Mouse (Mus musculus) intestine, embryonic 14.5 days (tissue): ENCODE data around the gene Ltbp4. TPM values are rescaled to one million over a fixed set of nuclear protein-coding genes. Genes with fewer than 3 reads are reported as not detected.

ENCODE experiments used
- ATAC-seq: fragments of 200-750 bp; cut with Nextera tagmentation; replicated peaks from 2 replicates; pipeline ENCODE4 v1.8.0; 2017; ENCODE audit warnings: low read depth, moderate number of reproducible peaks, moderate TSS enrichment, moderate library complexity; ENCODE audit not compliant: low FRiP score, low TSS enrichment
- DNase-seq: peaks from one replicate; pipeline ENCODE4 v3.0.0-alpha.2; 2018; ENCODE audit warnings: low spot score
- H3K27ac ChIP-seq: fragments of 300-500 bp; sonication (generic); 2 replicates; pipeline ENCODE4 v1.5.1; 2014; ENCODE audit warnings: low read depth, mild to moderate bottlenecking, control low read depth
- H3K27me3 ChIP-seq: fragments of 300-500 bp; sonication (generic); replicated peaks from 2 replicates; pipeline ENCODE4 v1.6.1; 2014; ENCODE audit warnings: low read length, control low read depth; ENCODE audit not compliant: control insufficient read depth, insufficient read depth
- H3K36me3 ChIP-seq: fragments of 300-500 bp; sonication (generic); 2 replicates; pipeline ENCODE4 v1.6.1; 2014; ENCODE audit warnings: low read length, control low read depth; ENCODE audit not compliant: control insufficient read depth, insufficient read depth
- H3K4me1 ChIP-seq: fragments of 300-500 bp; sonication (generic); replicated peaks from 2 replicates; pipeline ENCODE4 v1.6.1; 2014; ENCODE audit warnings: low read length, control low read depth, mixed read lengths; ENCODE audit not compliant: control insufficient read depth, insufficient read depth
- H3K4me2 ChIP-seq: fragments of 300-500 bp; sonication (generic); 2 replicates; pipeline ENCODE4 v1.6.1; 2014; ENCODE audit warnings: low read length
- H3K4me3 ChIP-seq: fragments of 300-500 bp; sonication (generic); 2 replicates; pipeline ENCODE4 v1.5.1; 2014; ENCODE audit warnings: low read depth, low read length, control low read depth, mixed read lengths
- H3K9ac ChIP-seq: fragments of 300-500 bp; sonication (generic); 2 replicates; pipeline ENCODE4 v1.6.1; 2014; ENCODE audit warnings: mild to moderate bottlenecking, low read length
- H3K9me3 ChIP-seq: fragments of 300-500 bp; sonication (generic); 2 replicates; pipeline ENCODE4 v1.6.1; 2016; ENCODE audit warnings: low read length, control low read depth; ENCODE audit not compliant: control insufficient read depth
- WGBS: fragments of 180-500 bp; shearing (Covaris S2); extraction: QIAGEN DNeasy Blood & Tissue Kit; methylation state at CpG from one replicate; pipeline ENCODE4 v1.1.7; 2014; 5-methylcytosine and 5-hydroxymethylcytosine counted together
- polyA plus RNA-seq: library from polyadenylated mRNA; unstranded; fragments of >200 nt; fragmentation: Nextera tagmentation; extraction: Ambion mirVana; gene quantifications from 2 replicates; pipeline ENCODE4 v1.2.1, GENCODE M21; 2014

Ltbp4 gene
- polyA plus RNA-seq, 1 experiment from 2014 or later: 110 TPM

DNA sequence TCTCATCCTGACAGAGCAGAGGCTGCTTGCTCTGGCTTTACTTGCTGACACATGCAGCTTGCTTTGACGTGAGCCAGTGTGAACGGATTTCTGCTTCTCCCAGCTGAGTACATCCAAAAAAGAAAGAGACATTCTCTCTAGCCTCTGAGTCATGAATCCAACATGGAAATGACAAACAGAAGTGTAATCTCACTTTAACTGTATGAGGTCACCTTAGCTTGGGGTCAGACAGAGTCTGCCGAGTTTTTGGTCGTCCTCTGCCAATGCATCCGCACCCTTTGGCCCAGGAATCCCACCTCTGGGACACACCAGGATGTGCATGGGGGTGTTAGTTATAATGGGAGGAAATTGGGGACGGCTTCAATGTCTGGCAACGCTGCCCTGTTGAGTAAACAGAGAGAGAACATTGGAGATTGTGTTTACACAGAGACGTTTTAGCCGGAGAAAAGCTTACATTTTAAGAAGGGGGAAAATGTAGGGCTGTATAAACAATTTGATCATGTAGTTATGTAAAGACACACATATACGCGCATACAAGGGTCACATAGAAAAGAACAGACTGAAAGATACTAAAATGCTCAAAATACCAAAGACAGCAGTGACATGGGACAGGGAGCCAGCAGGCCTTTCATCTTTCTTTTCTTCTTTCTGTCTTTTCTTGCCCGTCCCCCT lies 45.6 kb downstream of the Ltbp4 start:
- H3K27ac ChIP-seq: peak overlapping the region; percentile 88
- no peak overlapping the region for H3K9ac ChIP-seq
- ATAC-seq: peak; percentile 62; the same call in 1 of the 2 replicates
- H3K4me1 ChIP-seq: 0 out of 2 replicates have a peak, but pooled peaks cover 10% of the 10 kb centered on the region
- 21% methylated on average over 12 of the region's 12 CpGs for WGBS
- no peaks in the 10 kb centered on the region for H3K36me3 ChIP-seq
- H3K4me3 ChIP-seq: no peak overlapping the region
- no peaks in the 10 kb centered on the region for H3K9me3 ChIP-seq
- peak; percentile 72 for DNase-seq
- H3K4me2 ChIP-seq: peak overlapping the region; percentile 21
- no peaks in the 10 kb centered on the region for H3K27me3 ChIP-seq

GRCm38 (mm10) chr7:27290555-27290954 lies 46.9 kb downstream of the Ltbp4 start:
- H3K4me2 ChIP-seq: no peak overlapping the region
- no peak overlapping the region for H3K9ac ChIP-seq
- no peaks in the 10 kb centered on the region for H3K9me3 ChIP-seq
- ATAC-seq (no peak), DNase-seq (no peak)
- H3K4me1 ChIP-seq: peaks cover 12% of the 10 kb centered on the region
- 68% methylated on average over 2 of the region's 2 CpGs for WGBS
- no peak overlapping the region for H3K4me3 ChIP-seq
- H3K27ac ChIP-seq: no peak overlapping the region
- H3K27me3 ChIP-seq: no peaks in the 10 kb centered on the region
- H3K36me3 ChIP-seq: no peaks in the 10 kb centered on the region

DNA sequence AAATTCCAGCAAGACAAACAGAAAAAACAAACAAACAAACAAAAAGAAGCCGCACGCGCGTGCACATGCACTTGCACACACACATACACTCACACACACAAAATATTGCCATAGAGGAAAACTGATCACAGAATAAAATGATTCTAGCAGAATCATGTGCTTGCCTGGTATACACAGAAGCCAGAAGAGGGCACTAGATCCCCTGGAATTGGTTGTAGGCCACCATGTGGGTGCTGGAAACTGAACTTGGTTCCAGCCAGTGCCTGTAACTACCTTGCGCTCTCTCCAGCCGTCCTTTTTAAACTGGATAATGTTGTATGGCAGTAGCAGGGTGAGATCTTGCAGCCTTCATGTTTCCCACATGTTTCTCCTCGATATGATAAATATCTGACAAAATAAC lies 48.8 kb downstream of the Ltbp4 start:
- WGBS: 84% methylated on average over 7 of the region's 7 CpGs
- Histone ChIP-seq H3K4me1 (peaks cover 22% of the 10 kb centered on the region), H3K4me2 (no peak overlapping the region), H3K9ac (no peak overlapping the region), H3K9me3 (no peaks in the 10 kb centered on the region), H3K36me3 (no peaks in the 10 kb centered on the region), H3K27ac (no peak overlapping the region), H3K27me3 (0 out of 2 replicates have a peak, but pooled peaks cover 4% of the 10 kb centered on the region), H3K4me3 (no peak overlapping the region)
- no peak for ATAC-seq
- DNase-seq: no peak

DNA sequence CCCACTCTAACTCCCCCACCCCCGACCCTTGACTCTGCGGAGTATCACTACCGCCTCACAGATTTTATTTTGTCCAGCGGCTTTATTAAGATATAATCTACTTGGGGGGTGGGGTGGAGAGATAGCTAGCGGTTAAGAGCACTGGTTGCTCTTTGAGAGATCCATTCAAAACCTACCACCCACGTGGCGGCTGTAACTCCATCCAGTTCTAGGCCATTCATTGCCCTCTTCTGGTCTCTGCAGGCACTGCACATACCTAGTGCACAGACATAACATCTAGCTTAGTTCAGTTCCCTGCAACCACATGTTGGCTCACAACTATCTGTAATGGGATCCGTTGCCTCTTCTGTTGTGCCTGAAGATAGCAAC lies 51.8 kb downstream of the Ltbp4 start:
- WGBS: 8% methylated on average over 8 of the region's 8 CpGs
- peaks cover 11% of the 10 kb centered on the region for H3K4me1 ChIP-seq

DNA sequence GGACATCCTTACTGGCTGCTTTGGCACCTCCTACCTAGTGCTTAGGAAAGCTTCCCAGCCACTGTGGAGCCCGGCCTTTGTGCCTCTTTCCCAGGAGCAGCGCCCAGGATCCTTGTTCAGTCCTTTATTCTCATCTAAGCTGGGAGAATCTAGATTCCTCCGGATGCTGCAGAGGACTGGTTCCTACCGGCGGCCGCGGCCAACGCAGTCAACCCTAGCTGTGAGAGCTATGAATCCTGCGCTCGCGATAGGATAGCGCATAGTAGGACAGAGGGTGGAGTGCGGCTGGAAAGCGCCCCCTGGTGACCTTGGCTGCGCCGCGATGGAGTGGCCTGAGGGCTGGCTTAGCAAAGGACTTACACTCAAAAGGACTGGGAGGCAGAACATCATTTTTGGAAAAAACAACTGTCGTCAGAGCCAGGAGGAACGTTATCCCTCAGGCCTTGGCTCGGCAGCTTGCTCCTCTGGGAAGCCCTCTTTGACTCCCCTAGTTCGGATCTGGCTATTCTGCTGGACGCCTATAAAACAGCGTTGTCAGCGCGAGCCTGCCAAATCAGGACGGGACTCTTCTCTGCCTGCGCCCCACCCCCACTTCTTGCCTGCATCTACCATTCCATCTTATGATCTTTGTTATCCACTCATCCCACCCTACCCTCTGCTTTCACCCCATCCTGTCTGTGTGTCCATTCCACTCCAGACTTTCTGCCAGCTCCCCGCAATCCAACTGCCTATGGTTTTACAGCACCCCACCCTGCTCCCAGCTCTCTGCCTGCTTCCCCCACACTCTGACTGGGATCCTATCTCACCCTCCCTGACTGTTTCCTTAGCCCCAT lies 52.4 kb downstream of the Ltbp4 start:
- 0 out of 2 replicates have a peak, but pooled peaks cover 4% of the 10 kb centered on the region for H3K27me3 ChIP-seq
- no peaks in the 10 kb centered on the region for H3K9me3 ChIP-seq
- H3K27ac ChIP-seq: 0 out of 2 replicates have a peak overlapping the region, but pooled peaks have one; percentile 22
- H3K9ac ChIP-seq: peak overlapping the region; percentile 27; the same call in 1 of the 2 replicates
- H3K4me1 ChIP-seq: peaks cover 11% of the 10 kb centered on the region
- H3K4me2 ChIP-seq: peak overlapping the region; percentile 37
- peak; percentile 45 for ATAC-seq
- DNase-seq: peak; percentile 64
- 2% methylated on average over 28 of the region's 28 CpGs for WGBS
- peaks cover 15% of the 10 kb centered on the region for H3K36me3 ChIP-seq
- 0 out of 2 replicates have a peak overlapping the region, but pooled peaks have one; percentile 6 for H3K4me3 ChIP-seq

More for the DNA sequence above, 51.8 kb downstream of the Ltbp4 start:
- Histone ChIP-seq H3K4me3 (no peak overlapping the region), H3K27me3 (0 out of 2 replicates have a peak, but pooled peaks cover 4% of the 10 kb centered on the region), H3K4me2 (peak overlapping the region; percentile 37), H3K27ac (no peak overlapping the region), H3K36me3 (peaks cover 10% of the 10 kb centered on the region), H3K9me3 (no peaks in the 10 kb centered on the region), H3K9ac (no peak overlapping the region)
- ATAC-seq: peak; percentile 45; the same call in 1 of the 2 replicates
- DNase-seq: peak; percentile 80

GRCm38 (mm10) chr7:27282225-27282624 lies 55.3 kb downstream of the Ltbp4 start:
- H3K9me3 ChIP-seq: no peaks in the 10 kb centered on the region
- no peak overlapping the region for H3K9ac ChIP-seq
- peaks cover 40% of the 10 kb centered on the region for H3K36me3 ChIP-seq
- DNase-seq (no peak), ATAC-seq (no peak)
- no peak overlapping the region for H3K27ac ChIP-seq
- 0 out of 2 replicates have a peak, but pooled peaks cover 4% of the 10 kb centered on the region for H3K27me3 ChIP-seq
- H3K4me3 ChIP-seq: no peak overlapping the region
- peaks cover 11% of the 10 kb centered on the region for H3K4me1 ChIP-seq
- 64% methylated on average over 4 of the region's 4 CpGs for WGBS
- no peak overlapping the region for H3K4me2 ChIP-seq

- WGBS: 65% methylated on average over 13 of the region's 13 CpGs
- DNase-seq: no peak
- H3K4me3 ChIP-seq: no peak overlapping the region
- peak overlapping the region; percentile 29; the same call in 1 of the 2 replicates for H3K27ac ChIP-seq
- 0 out of 2 replicates have a peak, but pooled peaks cover 4% of the 10 kb centered on the region for H3K27me3 ChIP-seq
- peaks cover 45% of the 10 kb centered on the region for H3K36me3 ChIP-seq
- no peak overlapping the region for H3K4me2 ChIP-seq
- H3K9me3 ChIP-seq: no peaks in the 10 kb centered on the region
- H3K9ac ChIP-seq: no peak overlapping the region
- 0 out of 2 replicates have a peak, but pooled peaks have one; percentile 44 for ATAC-seq
- peaks cover 11% of the 10 kb centered on the region for H3K4me1 ChIP-seq
Observed at GRCm38 (mm10) chr7:27281717-27282116, 55.8 kb downstream of the Ltbp4 start.

- Histone ChIP-seq H3K27ac (no peak overlapping the region), H3K36me3 (peaks cover 75% of the 10 kb centered on the region), H3K9me3 (no peaks in the 10 kb centered on the region), H3K4me3 (no peak overlapping the region), H3K4me1 (no peaks in the 10 kb centered on the region), H3K4me2 (no peak overlapping the region), H3K27me3 (no peaks in the 10 kb centered on the region), H3K9ac (no peak overlapping the region)
- ATAC-seq (no peak), DNase-seq (no peak)
- 88% methylated on average over 3 of the region's 3 CpGs for WGBS
Observed at GRCm38 (mm10) chr7:27277191-27277590, 60.3 kb downstream of the Ltbp4 start.
